Mouse (Mus musculus) E14TG2a.4 (cell line): ENCODE data around the gene Ighmbp2.

Experiments
- CTCF ChIP-seq: conservative IDR thresholded peaks from 2 replicates; pipeline ENCODE4 v1.5.1; 2014; ENCODE audit warnings: low read length
- NANOG ChIP-seq: IDR thresholded peaks from 2 replicates; pipeline ENCODE4 v1.6.1; 2014; ENCODE audit warnings: borderline replicate concordance, low read length, mixed read lengths

GRCm38 (mm10) chr19:3292028-3292427, 9.2 kb upstream of the Ighmbp2 start:
- TF ChIP-seq CTCF, result peak; percentile 91
- no peak for TF ChIP-seq NANOG
